Mouse (Mus musculus) Muller cell, postnatal 12 days (primary cell): Measurements from ENCODE around the gene Gm10065.

Experiments used
- DNase-seq: peaks from one replicate; pipeline ENCODE4 v3.0.0-alpha.2; 2015; ENCODE audit errors: inconsistent ontology term

The Gm10065 gene

GRCm38 (mm10) chr13:21435476-21435875 lies 43.8 kb downstream of the Gm10065 start:
- DNase-seq: no peak
